Mouse (Mus musculus) liver, adult (tissue): ENCODE measurements around the gene Bola1.

Source experiments
- GATA4 ChIP-seq: IDR thresholded peaks from 2 replicates; pipeline ENCODE4 v1.6.1; 2014; ENCODE audit warnings: mild to moderate bottlenecking, low read length; ENCODE audit not compliant: insufficient replicate concordance

Bola1 gene

DNA sequence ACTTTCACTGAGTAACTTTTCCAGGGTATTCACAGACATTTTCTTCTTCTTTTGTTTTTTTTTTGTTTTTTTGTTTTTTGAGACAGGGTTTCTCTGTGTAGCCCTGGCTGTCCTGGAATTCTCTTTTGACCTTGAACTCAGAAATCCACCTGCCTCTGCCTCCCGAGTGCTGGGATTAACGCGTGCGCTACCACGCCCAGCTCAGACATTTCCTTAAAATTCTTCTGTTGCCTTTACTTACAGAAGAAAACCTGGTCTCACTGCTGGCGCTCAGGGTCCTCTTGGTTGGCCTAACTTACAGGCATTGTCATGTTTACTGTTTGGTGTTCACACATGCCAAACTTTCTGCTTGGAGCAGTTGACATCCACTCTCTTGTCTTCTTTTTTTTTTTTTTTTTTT is 44.3 kb downstream of the Bola1 start:
- no peak for TF ChIP-seq GATA4

DNA sequence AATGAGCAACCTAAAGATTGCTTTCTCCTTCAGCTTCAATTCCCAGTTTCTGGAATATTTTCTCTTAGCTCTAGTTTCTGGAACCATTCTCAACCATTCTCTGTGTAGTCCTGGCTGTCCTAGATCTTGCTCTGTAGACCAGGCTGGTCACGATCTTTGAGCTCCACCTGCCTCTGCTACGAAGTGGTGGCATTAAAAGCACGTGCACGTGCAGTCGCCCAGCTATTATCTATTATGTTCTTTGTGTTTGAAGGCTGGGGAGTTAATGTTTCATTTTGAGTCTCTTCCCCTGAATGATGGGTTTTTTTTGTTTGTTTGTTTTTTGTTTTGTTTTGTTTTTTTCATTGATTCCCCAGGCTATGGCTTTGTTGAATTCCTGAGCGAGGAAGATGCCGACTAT is 46.3 kb downstream of the Bola1 start:
- TF ChIP-seq GATA4: no peak

DNA sequence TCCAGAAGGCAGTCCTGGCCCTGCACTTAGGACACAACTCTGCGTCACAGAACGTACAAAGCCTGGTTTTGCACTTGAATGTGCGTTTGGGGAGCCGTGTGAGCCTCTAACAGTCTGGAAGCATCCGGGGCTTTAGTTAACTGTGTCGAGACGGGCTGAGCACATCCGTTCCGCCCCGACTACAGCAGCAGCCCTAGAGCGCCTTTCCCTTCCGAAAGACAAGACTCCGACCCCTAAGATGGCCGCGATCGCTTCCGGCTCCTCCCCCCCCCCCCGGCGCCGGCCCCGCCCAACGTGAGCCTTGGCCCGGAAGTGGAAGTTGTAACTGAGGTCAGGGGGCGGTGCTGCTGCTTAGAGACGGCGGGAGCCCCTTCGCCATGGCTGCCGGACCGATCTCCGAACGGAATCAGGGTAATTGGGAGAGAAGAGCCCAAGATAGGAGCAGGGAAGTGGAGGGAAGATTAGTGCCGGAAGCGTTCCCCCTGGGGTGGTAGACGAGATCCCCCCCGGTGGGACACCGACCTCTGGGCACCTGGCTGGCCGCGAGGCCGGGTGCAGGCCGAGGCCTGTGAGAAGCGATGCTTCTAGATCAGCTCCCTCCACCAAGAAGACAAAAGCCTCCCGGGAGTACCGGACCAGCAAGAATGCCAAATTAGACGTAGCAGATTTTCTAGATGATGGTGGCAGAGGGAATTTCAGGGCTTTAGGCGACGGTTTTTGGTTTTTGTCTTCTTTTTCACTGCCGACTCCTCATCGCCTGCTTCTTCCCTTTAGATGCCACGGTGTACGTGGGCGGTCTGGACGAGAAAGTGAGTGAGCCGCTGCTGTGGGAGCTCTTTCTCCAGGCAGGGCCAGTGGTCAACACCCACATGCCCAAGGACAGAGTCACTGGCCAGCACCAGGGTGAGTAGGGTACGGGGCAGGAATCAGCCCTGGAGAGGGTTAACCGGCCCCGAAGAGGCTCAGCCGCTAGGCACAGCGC is 47.0 kb downstream of the Bola1 start, which contains the start of gene Sf3b4:
Gene Sf3b4 (plus strand): TSS at position 136 of the 982 bp plus-strand sequence.
- TF ChIP-seq GATA4: no peak

DNA sequence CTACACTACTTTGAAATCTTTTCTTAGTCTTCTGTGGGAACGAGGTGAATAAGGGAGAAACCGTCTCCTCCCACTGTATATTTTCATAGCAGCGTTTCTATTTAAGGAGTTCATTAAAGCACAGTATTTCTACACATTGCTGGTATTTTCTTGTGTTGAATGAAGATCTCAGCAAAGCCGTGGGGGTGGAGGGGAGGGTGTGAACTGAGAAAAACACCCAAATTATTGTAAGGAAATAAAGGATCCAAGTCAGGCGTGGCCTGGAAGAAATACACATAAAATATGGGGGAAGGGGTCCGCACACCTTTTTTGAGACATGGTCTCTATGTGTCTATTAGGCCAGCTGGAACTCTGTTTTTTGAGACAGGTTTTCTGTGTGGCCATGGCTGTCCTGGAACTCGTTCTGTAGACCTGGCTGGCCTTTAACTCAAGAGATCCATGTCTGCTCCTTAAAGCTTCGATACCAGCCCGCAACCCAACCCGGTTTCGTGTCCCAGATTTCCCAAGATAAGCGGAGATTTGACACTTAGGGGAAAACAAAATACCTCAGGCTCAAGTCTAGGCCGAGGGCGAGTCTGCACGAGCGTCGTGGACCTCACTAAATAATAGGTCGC is 47.8 kb downstream of the Bola1 start:
- no peak for TF ChIP-seq GATA4

DNA sequence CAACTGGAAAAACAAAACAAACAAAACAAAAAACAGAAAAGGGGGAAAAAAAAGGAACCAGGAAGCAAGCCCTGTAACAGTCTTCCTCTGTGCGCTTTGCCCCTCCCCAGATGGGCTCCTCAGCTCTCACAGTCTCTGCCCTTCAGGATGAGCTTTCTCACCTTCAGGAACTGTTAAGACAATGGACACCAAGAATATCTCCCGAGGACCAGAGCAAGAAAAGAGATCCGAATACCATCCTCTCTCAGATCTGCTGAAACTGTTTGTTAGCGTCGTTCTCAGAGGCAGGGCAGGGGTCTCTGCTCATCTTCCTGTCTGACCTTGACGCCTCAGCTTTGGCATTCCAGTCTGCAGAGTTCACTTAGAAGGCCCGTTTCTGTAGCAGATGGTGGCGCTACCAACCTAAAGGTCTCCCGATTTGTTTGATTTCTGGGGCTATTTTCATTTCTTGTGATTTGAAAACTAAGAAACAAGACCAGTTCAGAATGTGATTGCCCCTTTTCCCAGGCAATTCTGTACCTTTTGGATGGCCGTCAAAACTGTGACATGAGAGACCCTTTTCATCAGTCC is 48.4 kb downstream of the Bola1 start:
- TF ChIP-seq GATA4: no peak

DNA sequence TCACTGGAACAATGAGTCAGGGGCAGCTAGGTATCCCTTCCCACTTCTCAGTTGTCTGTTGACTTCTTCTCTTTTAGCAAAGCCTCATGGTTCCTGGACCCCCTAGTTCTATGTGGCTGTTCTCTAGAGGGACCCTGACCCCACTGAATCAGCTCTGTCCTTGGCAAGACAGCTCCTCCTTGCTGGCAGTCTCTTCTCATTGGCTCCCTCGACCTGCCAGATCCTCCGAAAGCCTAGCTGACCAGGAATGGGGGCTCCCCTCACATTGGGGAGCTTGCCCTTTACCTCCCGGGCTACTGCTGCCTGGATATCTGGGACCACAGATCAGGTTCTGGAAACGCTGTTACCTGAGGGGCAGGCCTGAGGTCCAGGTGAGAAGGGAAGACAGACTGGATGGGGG is 49.2 kb downstream of the Bola1 start:
- TF ChIP-seq GATA4: no peak

DNA sequence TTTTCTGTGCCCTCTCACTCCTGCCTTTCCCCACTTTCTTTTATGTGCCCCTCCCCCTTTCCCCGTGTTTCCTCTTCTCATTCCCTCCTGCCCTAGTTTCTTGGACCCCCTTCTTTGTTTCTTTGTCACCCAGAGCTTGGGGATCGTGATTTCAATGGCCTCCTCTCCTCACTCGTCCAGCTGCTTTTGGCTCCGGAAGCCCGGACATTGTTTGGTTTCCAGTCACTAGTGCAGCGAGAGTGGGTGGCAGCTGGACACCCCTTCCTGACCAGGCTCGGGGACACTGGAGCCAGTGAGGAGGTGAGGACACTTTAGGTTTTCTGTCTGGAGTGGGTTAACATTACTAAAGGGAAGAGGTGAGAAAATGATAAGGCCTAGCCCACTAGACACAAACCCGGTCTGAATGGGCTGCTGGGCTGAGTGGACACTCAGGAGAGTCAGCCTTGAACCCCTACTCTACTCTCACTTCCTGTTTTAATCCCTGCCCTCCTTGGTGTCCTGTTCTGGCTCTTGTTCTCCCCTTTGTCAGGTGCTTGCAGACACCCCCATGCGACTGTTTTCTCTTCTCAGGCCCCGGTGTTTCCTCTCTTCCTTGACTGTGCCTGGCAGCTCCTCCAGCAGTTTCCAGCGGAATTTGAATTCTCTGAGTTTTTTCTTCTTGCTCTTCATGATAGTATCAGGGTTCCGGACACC is 50.9 kb downstream of the Bola1 start:
- no peak for TF ChIP-seq GATA4

DNA sequence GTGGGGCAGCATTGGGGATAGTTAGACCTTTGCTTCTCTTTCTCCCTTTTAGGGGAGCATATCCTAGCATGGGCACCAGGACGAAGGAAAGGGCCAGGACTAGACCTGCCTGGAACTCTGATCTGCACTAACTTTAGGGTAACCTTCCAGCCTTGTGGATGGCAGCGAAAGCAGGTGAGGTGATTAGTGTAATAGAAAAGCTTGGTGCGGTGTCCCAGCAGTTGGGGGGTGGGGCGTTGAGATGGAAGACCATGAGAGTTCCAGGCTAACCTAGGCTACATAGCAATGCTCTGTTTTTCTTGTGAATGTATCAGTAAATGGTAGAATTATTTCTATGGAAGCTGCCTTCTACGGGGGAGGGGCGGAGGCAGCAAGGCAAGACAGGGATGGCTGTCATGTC is 56.5 kb downstream of the Bola1 start:
- no peak for TF ChIP-seq GATA4

DNA sequence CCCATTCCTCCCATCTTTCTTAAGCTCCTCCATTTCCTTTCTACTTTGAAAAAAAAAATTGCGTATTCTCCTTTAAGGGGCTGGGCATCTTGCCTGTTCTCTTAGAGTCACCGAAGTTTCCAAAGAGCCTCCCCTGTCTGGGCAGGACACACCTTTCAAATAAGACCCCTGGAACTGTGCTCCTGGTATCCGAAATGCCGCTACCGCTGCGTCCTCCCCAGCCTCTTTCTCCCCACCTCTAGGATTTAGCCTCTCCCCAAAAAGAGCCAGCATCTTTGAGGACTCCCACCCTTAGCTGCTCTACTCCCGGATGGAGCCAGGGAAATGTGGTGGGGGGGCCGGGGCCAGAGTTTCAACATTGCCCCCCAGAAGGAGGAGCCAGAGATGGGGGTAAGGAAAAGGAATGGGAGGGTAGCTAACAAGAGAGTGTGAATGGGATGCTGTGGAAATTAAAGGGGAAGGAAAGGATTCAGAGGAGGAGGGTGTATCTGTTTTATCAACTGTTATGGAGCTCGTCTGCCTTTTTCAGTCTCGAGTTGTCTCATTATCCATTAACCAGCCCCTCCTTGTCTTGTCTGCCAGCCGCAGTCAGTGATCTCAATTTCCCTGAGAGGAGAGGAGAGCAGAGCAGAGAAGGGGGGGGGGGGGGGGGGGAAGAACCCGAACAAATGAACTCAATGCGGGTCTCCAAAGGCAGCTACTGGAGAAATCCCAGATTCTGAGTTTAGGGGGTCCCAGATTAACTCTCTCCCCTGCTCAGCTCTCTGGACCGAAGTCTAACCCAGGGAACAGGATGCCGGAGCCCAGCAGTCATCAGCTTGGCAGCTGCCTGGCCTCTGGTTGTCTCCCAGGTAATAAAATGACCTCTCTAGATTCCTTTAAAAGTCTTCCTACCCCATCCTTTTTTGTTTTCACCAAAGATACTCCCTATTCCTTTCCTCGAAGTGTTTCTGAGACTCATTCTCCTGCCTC is 57.4 kb downstream of the Bola1 start, which contains the start of gene Mtmr11:
Gene Mtmr11 (plus strand): TSS at position 136 of the 972 bp plus-strand sequence.
- TF ChIP-seq GATA4: no peak

DNA sequence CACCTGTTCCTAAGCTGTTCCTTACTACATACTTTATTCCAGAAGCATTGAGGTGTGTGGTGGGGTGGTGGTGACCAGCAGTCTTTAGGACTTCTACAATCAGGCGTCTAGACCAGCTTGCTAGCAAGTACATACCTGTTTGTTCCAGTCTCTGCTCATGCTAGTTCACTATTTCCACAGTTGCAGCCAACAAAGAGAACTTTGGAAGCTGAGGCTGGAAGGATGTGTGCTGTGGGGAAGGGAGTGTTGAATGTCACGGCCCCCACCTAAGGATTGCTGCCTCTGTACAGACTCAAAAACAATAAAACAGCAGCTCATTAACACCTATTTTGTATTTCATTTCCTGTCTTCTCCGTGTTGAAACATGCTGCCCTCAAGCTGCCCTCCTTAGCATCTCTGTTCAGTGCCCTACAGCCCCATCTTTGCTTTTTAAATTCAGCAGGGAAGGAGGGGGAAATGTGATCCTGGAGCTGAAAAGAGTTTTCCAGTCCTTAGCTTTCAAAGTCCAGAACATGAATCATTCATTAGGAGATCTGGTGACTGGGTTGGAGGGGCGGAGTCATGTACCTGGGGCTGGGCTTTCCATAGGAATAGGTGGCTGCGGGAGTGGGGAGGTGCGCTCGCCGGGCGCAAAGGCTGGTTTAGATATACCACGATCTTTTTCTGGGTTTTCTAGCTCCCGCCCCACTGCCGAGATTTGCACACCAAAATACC is 58.5 kb downstream of the Bola1 start:
- TF ChIP-seq GATA4: no peak

DNA sequence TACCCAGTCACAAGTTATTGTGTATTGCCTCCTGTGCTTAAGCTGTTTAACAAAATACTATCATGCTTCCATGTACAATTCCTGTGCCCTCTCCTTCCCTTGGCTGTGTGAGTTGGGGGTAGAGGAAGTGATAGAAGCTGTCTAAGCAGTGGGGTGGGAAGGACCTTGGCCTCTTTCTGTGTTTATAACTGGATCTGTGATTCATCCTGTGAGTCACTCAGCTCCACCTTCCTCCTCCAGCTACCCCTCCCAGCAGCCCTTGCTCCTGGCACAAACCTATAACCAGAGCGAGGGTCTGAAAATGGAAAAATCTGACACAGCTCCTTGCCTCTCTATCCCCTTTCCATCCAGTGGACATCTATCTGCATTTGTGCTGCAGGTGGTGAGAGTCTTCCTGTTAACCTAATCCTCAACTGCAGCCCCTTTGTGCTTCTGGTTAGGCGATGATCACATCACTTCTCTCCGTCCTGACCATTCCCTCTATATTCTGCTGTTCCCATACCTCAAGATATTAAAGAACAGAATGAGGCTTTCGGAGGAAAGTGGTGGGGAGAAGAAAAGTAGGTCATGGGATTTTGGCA is 59.2 kb downstream of the Bola1 start:
- no peak for TF ChIP-seq GATA4

DNA sequence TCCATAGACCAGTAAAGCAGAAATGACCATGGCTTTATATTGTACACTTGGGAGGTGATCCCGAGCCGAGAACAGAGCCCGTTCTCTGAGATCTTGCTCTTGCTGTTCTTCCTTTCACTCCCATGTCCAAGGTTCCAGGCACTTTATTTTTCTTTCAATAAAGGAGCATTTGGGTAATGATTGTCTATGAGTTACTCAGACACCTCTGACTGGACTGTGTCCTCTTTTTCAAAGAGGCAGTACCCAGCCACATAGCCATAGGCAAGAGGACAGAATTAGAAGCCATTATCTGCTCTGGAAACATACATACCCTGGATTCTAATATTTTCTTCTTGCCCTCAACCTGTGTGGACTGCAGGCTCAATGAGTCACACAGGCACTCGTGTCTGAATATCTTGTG is 59.7 kb downstream of the Bola1 start:
- TF ChIP-seq GATA4: no peak

DNA sequence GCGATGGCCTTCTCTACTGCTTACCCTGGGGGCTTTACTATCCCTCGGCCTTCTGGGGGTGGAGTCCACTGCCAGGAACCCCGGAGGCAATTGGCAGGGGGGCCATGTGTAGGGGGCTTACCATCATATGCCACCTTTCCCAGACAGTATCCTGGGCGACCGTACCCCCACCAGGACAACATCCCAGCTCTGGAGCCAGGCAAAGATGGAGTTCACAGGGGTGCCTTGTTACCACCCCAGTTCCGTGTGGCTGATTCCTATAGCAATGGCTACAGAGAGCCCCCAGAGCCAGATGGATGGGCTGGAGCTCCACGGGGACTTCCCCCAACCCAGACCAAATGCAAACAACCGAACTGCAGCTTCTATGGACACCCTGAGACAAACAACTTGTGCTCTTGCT is 64.0 kb downstream of the Bola1 start:
- TF ChIP-seq GATA4: no peak
